Mouse (Mus musculus) embryonic facial prominence, embryonic 13.5 days (tissue): ENCODE data around the gene Rnf216. TPM values are rescaled to one million over a fixed set of nuclear protein-coding genes. Genes with fewer than 3 reads are reported as not detected.

Experiments used
- ATAC-seq: fragments of 200-750 bp; cut with Nextera tagmentation; 2 replicates; pipeline ENCODE4 v1.8.0; 2017; ENCODE audit warnings: low read depth; ENCODE audit not compliant: insufficient number of reproducible peaks, insufficient read depth, low FRiP score, low TSS enrichment
- H3K27ac ChIP-seq: fragments of 300-500 bp; sonication (generic); 2 replicates; pipeline ENCODE4 v1.5.1; 2015; ENCODE audit warnings: moderate library complexity, mild to moderate bottlenecking, inconsistent platforms
- H3K27me3 ChIP-seq: fragments of 300-500 bp; sonication (generic); 2 replicates; pipeline ENCODE4 v1.6.1; 2015; ENCODE audit warnings: mild to moderate bottlenecking, inconsistent platforms
- H3K36me3 ChIP-seq: fragments of 300-500 bp; sonication (generic); 2 replicates; pipeline ENCODE4 v1.6.1; 2015; ENCODE audit warnings: mild to moderate bottlenecking, inconsistent platforms
- H3K4me1 ChIP-seq: fragments of 300-500 bp; sonication (generic); 2 replicates; pipeline ENCODE4 v1.6.1; 2015; ENCODE audit warnings: inconsistent platforms
- H3K4me2 ChIP-seq: fragments of 300-500 bp; sonication (generic); 2 replicates; pipeline ENCODE4 v1.6.1; 2015; ENCODE audit warnings: moderate library complexity, mild to moderate bottlenecking, inconsistent platforms
- H3K4me3 ChIP-seq: fragments of 300-500 bp; sonication (generic); 2 replicates; pipeline ENCODE4 v1.5.1; 2015; ENCODE audit warnings: mild to moderate bottlenecking, inconsistent platforms
- H3K9ac ChIP-seq: fragments of 300-500 bp; sonication (generic); 2 replicates; pipeline ENCODE4 v1.6.1; 2015; ENCODE audit warnings: mild to moderate bottlenecking, inconsistent platforms
- H3K9me3 ChIP-seq: fragments of 300-500 bp; sonication (generic); 2 replicates; pipeline ENCODE4 v1.6.1; 2016; ENCODE audit warnings: inconsistent platforms
- WGBS: fragments of 180-500 bp; shearing (Covaris S2); methylation state at CpG from one replicate; pipeline ENCODE4 v1.1.7; 2015; ENCODE audit warnings: mixed read lengths; 5-methylcytosine and 5-hydroxymethylcytosine counted together
- microRNA-seq: library from miRNA; unstranded; fragments of <30 nt; microRNA quantifications from one replicate; pipeline ENCODE4, GENCODE M21; 2016
- polyA plus RNA-seq: library from polyadenylated mRNA; unstranded; fragments of >200 nt; fragmentation: Nextera tagmentation; extraction: Ambion mirVana; gene quantifications from 2 replicates; pipeline ENCODE4 v1.2.1, GENCODE M21; 2015

Gene Rnf216
- polyA plus RNA-seq, 1 experiment from 2014 or later: 51.3 TPM

- H3K4me2 ChIP-seq: no peak overlapping the region
- no peak overlapping the region for H3K9ac ChIP-seq
- WGBS: 85% methylated on average over 14 of the region's 14 CpGs
- H3K36me3 ChIP-seq: no peaks in the 10 kb centered on the region
- no peaks in the 10 kb centered on the region for H3K9me3 ChIP-seq
- H3K4me1 ChIP-seq: peaks cover 16% of the 10 kb centered on the region
- no peaks in the 10 kb centered on the region for H3K27me3 ChIP-seq
- no peak overlapping the region for H3K4me3 ChIP-seq
- ATAC-seq: no peak
- no peak overlapping the region for H3K27ac ChIP-seq
Observed at GRCm38 (mm10) chr5:142958464-142958863, 154.3 kb downstream of the Rnf216 start.

DNA sequence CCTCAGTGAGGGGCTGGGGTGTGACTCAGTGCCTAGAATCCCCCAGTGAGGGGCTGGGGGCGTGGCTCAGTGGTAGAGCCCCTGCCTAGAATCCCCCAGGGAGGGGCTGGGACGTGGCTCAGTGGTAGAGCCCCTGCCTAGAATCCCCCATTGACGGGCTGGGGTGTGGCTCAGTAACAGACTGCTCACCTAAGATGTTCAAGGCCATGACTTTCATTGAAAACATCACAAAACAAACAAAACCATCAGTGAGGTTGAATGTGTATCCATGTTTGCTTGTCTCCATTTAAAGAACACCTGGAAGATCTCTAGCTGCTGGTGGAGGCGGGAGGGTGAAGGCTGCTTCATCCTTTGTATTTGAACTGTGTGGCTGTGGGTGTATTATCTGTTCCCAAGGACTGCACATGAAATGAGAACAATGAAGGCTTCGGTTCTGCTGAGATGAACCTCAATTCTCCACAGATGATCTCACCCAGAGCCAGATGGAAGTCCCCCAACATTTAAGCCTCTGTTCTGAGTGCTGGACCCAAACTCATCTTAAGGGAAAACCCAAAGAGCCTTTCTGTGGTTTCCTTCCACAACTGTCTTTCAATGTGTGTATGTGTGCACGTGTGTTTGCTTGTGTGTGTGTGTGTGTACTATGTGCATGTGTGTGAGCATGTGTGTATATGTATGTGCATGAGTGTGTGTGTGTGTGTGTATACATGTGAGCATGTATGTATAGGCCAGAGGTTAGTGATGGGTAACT, 155.7 kb downstream of the Rnf216 start:
- Histone ChIP-seq H3K9me3 (no peaks in the 10 kb centered on the region), H3K4me1 (peaks cover 10% of the 10 kb centered on the region), H3K4me2 (no peak overlapping the region), H3K9ac (no peak overlapping the region), H3K27me3 (no peaks in the 10 kb centered on the region), H3K4me3 (no peak overlapping the region), H3K36me3 (no peaks in the 10 kb centered on the region), H3K27ac (no peak overlapping the region)
- ATAC-seq: no peak
- WGBS: 66% methylated on average over 6 of the region's 6 CpGs

- Histone ChIP-seq H3K9me3 (no peaks in the 10 kb centered on the region), H3K27ac (no peak overlapping the region), H3K4me2 (no peak overlapping the region), H3K36me3 (no peaks in the 10 kb centered on the region), H3K4me1 (peaks cover 6% of the 10 kb centered on the region; the same call in 1 of the 2 replicates), H3K4me3 (no peak overlapping the region), H3K27me3 (no peaks in the 10 kb centered on the region), H3K9ac (no peak overlapping the region)
- ATAC-seq: no peak
- WGBS: 43% methylated on average over 3 of the region's 3 CpGs
Observed at GRCm38 (mm10) chr5:142953641-142954040, 159.2 kb downstream of the Rnf216 start.

- Histone ChIP-seq H3K4me3 (no peak overlapping the region), H3K27me3 (no peaks in the 10 kb centered on the region), H3K4me1 (peaks cover 6% of the 10 kb centered on the region; the same call in 1 of the 2 replicates), H3K9ac (0 out of 2 replicates have a peak overlapping the region, but pooled peaks have one; percentile 11), H3K36me3 (no peaks in the 10 kb centered on the region), H3K4me2 (no peak overlapping the region), H3K9me3 (no peaks in the 10 kb centered on the region), H3K27ac (no peak overlapping the region; the same call in 1 of the 2 replicates)
- WGBS: 74% methylated on average over 6 of the region's 6 CpGs
- no peak for ATAC-seq
Observed at GRCm38 (mm10) chr5:142950405-142950804, 162.4 kb downstream of the Rnf216 start.

GRCm38 (mm10) chr5:142949580-142949979, 163.2 kb downstream of the Rnf216 start:
- 23% methylated on average over 6 of the region's 6 CpGs for WGBS
- peaks cover 6% of the 10 kb centered on the region; the same call in 1 of the 2 replicates for H3K4me1 ChIP-seq
- H3K4me3 ChIP-seq: no peak overlapping the region
- no peak overlapping the region for H3K27ac ChIP-seq
- no peak overlapping the region for H3K4me2 ChIP-seq
- no peaks in the 10 kb centered on the region for H3K9me3 ChIP-seq
- no peak overlapping the region for H3K9ac ChIP-seq
- no peaks in the 10 kb centered on the region for H3K27me3 ChIP-seq
- no peaks in the 10 kb centered on the region for H3K36me3 ChIP-seq
- ATAC-seq: no peak

- H3K4me1 ChIP-seq: peaks cover 6% of the 10 kb centered on the region; the same call in 1 of the 2 replicates
- H3K4me3 ChIP-seq: no peak overlapping the region
- no peak overlapping the region for H3K9ac ChIP-seq
- no peaks in the 10 kb centered on the region for H3K27me3 ChIP-seq
- H3K9me3 ChIP-seq: no peaks in the 10 kb centered on the region
- no peak for ATAC-seq
- H3K27ac ChIP-seq: no peak overlapping the region
- WGBS: 54% methylated on average over 7 of the region's 7 CpGs
- H3K36me3 ChIP-seq: no peaks in the 10 kb centered on the region
- no peak overlapping the region for H3K4me2 ChIP-seq
Observed at GRCm38 (mm10) chr5:142947460-142947859, 165.3 kb downstream of the Rnf216 start.

- Histone ChIP-seq H3K27me3 (no peaks in the 10 kb centered on the region), H3K4me2 (no peak overlapping the region), H3K9me3 (no peaks in the 10 kb centered on the region), H3K4me3 (no peak overlapping the region), H3K9ac (no peak overlapping the region), H3K27ac (0 out of 2 replicates have a peak overlapping the region, but pooled peaks have one; percentile 16), H3K4me1 (peaks cover 6% of the 10 kb centered on the region; the same call in 1 of the 2 replicates), H3K36me3 (no peaks in the 10 kb centered on the region)
- no peak for ATAC-seq
- 43% methylated on average over 8 of the region's 8 CpGs for WGBS
Observed at GRCm38 (mm10) chr5:142944979-142945682, 167.7 kb downstream of the Rnf216 start.

Small RNA genes within 50 kb of the gene (microRNA-seq; reads per million reads assigned to microRNA genes)
- gene Gm44405: not detected

Other genes with a start within 250 kb of the Rnf216 start
- gene Fbxl18, start 217.6 kb downstream of the Rnf216 start, polyA plus RNA-seq: 15.0 and 15.7 TPM in 2 replicates
- 14,475 and 16,597 TPM in 2 replicates for gene Actb, start 206.2 kb downstream of the Rnf216 start, polyA plus RNA-seq
- gene Fscn1, start 152.7 kb downstream of the Rnf216 start, polyA plus RNA-seq: 392 and 441 TPM in 2 replicates
- gene Olfr718-ps1, start 34.6 kb upstream of the Rnf216 start, polyA plus RNA-seq: 0.06 and 0.36 TPM in 2 replicates
- 19.0 and 21.2 TPM in 2 replicates for gene Rbak, start 67.8 kb upstream of the Rnf216 start, polyA plus RNA-seq
- gene Spdye4b, start 68.0 kb upstream of the Rnf216 start, polyA plus RNA-seq: not detected in 2 replicates
- not detected in 2 replicates for gene Spdye4a, start 113.9 kb upstream of the Rnf216 start, polyA plus RNA-seq
- 23.0 and 24.4 TPM in 2 replicates for gene Zfp12, start 122.2 kb upstream of the Rnf216 start, polyA plus RNA-seq
- 4.5 and 4.7 TPM in 2 replicates for gene Zfp316, start 157.0 kb upstream of the Rnf216 start, polyA plus RNA-seq
- gene Zfp853, start 180.6 kb upstream of the Rnf216 start, polyA plus RNA-seq: 0.32 and 0.34 TPM in 2 replicates
- 35.6 and 39.9 TPM in 2 replicates for gene E130309D02Rik, start 202.4 kb upstream of the Rnf216 start, polyA plus RNA-seq
- 79.9 and 84.5 TPM in 2 replicates for gene Zdhhc4, start 216.3 kb upstream of the Rnf216 start, polyA plus RNA-seq
- gene Grid2ip, start 244.3 kb upstream of the Rnf216 start, polyA plus RNA-seq: 0.52 and 1.1 TPM in 2 replicates